Mouse (Mus musculus) MN1 (cell line): ENCODE data around the gene Klhl13.

ENCODE experiments used
- DNase-seq: peaks from one replicate; pipeline ENCODE4 v3.0.0-alpha.2; 2016; ENCODE audit warnings: low spot score

Gene Klhl13

GRCm38 (mm10) chrX:23364514-23365381, at the start of gene Klhl13:
Gene Klhl13, minus strand, starts transcription at chrX:23365082.
- no peak for DNase-seq

GRCm38 (mm10) chrX:23409296-23410149, 44.6 kb upstream of the Klhl13 start:
- DNase-seq, result no peak

GRCm38 (mm10) chrX:23388716-23389115, 23.8 kb upstream of the Klhl13 start:
- DNase-seq, result no peak

DNA sequence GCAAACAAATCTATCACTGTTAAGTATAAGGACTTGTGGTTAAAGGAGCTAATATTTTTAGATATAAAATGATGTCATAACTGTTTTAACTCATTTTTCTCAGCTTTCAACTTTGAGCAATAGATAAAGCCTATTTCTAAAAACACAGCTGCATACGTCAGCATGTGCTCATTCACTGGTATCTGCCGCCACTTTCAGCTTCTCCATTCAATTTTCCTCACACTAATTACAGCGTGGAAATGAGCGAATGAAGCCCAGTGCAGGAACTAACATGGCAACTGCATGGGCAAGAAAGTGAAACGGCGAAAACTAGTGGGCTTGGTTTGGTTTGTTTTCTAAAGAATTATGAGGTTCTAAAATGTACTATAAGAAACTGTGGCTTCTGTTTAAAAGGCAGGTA, 1.4 kb downstream of the Klhl13 start:
- no peak for DNase-seq

DNA sequence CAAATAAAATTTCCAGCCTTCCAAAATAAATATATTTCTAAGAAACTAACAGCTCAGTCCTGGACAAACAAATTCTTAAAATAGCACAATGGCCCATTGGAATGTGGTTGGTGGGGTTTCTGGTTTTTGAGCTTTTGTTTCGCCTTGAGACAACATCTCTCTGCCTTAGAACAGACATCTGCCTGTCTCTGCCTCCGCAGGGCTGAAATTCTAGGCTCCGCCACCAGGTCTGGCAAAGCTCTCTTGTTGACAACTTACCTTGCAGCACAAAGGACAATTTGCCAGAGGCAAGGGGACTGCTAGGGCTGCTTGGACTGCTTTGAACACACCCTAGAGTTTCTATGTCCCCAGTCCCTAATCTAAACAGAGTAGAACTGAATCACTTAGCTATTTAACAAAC, 4.4 kb downstream of the Klhl13 start:
- no peak for DNase-seq

GRCm38 (mm10) chrX:23350083-23350482, 14.8 kb downstream of the Klhl13 start:
- DNase-seq, result no peak

- no peak for DNase-seq
Observed at GRCm38 (mm10) chrX:23328116-23328515, 36.8 kb downstream of the Klhl13 start.

DNA sequence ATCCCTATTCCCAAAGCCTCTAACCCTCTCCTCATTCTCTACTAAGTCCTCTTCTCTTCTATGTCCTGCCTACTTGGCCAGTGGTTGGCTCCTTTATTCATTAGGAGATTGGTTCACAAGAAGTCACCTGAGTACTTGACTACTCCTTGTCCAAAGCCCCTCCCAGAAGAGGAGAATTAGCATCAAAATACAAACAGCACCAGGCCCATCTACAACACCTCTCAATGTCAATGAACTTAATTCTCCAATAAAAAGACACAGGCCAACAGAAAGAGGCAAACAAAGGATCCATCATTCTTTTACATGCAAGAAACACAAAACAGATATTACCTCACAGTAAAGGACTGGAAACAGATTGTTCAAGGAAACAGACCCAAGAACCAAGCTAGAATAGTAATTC, 46.0 kb downstream of the Klhl13 start:
- DNase-seq, result no peak

GRCm38 (mm10) chrX:23295952-23296598, 68.8 kb downstream of the Klhl13 start:
- DNase-seq, result no peak

GRCm38 (mm10) chrX:23285442-23285817, 79.5 kb downstream of the Klhl13 start:
- DNase-seq, result no peak

- DNase-seq, result no peak
Observed at GRCm38 (mm10) chrX:23284530-23285441, 80.1 kb downstream of the Klhl13 start.

DNA sequence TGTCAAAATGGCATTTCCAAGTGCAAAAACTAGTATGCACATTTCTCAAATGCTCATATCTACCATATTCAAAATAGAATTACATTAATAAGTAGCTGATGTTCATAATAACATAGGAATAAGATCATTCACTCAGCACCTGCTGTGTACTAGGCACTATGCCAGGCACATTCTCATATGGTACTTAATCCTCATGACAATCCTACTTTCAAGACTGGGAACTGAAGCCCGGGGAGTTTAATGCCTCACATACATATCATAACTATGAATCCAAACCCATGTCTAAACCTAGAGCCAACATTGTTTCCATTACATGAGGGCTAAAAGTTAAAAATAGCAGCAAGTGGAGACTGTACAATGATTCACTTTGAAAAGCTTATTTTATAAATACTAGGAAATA, 97.3 kb downstream of the Klhl13 start:
- no peak for DNase-seq

DNA sequence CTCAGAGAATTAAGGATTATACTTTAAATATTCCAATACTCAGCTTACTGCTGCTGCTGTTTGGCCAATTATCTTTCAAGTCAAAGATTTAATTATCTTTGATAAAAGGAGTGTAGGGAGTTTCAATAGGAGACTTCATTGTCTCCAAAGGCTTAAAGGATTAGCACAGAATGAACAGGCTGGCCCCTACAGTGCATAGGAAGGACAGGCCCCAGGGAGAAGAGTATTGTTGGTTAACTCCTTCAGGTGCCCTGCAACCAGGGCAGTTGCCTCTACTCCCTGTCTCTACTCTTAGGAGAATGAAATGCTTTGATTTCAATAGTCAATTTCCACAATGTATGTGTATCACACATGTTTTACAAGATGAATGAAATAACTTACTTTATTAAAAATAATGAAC, 116.1 kb downstream of the Klhl13 start:
- DNase-seq, result no peak
